Mouse (Mus musculus): ENCODE results near the gene Serpine2.

The Serpine2 gene

DNA sequence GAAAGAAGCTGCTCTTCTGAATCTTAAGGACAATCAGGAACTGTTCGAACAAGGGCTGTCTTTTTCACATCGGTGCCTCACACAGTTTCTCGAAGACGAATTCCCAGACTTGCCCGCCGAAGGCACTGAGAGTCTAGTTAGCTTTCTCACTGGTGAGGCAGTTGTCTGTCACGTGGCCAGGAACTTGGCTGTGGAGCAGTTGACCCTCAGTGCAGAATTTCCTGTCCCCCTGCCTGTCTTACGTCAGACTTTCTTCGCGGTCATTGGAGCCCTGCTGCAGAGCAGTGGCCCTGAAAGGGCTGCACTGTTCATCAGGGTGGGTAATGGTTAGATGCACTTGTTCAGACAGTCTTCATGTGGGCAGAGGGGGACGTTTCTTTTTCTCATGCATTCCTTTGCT lies 83.0 kb downstream of the Serpine2 start:
- Histone ChIP-seq H3K36me3 (ENCODE audit: control insufficient read depth, insufficient read depth, low read length, poor library complexity, severe bottlenecking) (peaks cover 19% of the 10 kb centered on the region), H3K27me3 (ENCODE audit: control insufficient read depth, insufficient read depth, low read length, poor library complexity, severe bottlenecking) (no peaks in the 10 kb centered on the region)
- DNase-seq (ENCODE audit: low read depth, low spot score) = no peak

DNA sequence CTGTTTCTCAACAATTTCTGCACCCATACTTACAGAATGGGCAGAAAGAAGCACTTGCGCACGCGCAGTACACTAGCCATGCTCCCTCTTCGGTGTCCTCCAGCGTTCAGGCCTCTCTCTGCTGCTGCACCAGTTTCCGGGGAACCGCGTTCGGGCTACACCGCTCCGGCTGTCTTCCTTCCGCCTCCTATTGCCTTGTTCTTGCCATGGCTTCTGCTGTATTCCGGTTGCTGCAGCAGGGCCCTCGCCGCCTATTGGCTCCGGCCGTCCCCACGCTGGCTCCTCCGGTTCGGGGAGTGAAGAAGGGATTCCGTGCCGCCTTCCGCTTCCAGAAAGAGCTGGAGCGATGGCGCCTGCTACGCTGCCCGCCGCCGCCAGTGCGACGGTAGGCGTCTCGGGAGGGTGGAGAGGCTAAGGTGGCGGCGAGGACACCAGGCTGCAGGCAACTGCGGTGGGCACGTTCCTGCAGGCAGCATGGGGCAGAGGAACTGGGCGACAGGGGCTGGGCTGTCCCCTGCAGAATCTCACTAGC lies 85.0 kb downstream of the Serpine2 start, which contains the start of the genes Mrpl44 and Wdfy1:
Gene Mrpl44, plus strand, starts transcription at position 92 of the 532 bp plus-strand sequence.
Gene Wdfy1, minus strand, starts transcription at position 217 of the 532 bp plus-strand sequence.
- DNase-seq (ENCODE audit: low read depth, low spot score) = peak; percentile 97
- H3K36me3 ChIP-seq (ENCODE audit: control insufficient read depth, insufficient read depth, low read length, poor library complexity, severe bottlenecking) = peaks cover 14% of the 10 kb centered on the region
- no peaks in the 10 kb centered on the region for H3K27me3 ChIP-seq (ENCODE audit: control insufficient read depth, insufficient read depth, low read length, poor library complexity, severe bottlenecking)

DNA sequence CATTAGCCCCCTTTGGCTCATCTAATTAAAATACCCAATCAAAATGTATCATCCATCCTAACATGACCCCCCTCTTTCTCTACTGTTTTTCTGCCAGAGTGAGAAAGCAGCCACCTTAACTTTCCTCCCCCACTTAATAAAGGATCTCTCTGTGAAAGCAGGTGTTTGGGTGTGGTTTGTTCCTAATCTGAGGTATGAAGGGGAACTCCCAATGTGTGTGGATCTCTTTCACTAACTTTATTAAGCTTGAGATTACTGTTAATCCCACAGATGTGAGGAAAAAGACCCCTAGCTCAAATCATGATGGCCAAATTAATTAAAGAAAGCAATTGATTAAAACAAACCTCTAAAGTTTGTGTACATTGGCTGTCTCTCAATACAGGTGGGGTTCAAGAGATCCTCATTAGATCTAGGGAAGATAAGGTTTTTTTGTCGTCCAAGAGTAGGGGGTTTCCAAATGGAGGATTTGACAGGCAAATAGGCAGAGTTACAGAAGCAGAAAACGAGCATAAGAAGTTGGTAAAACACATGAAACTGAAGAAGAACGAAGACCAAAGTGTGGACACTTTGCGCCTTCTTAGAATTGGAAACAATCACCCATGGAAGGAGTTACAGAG lies 86.7 kb downstream of the Serpine2 start:
- Histone ChIP-seq H3K36me3 (ENCODE audit: control insufficient read depth, insufficient read depth, low read length, poor library complexity, severe bottlenecking) (peaks cover 5% of the 10 kb centered on the region; the same call in 1 of the 2 replicates), H3K27me3 (ENCODE audit: control insufficient read depth, insufficient read depth, low read length, poor library complexity, severe bottlenecking) (no peaks in the 10 kb centered on the region)
- peak; percentile 39 for DNase-seq (ENCODE audit: low read depth, low spot score)

DNA sequence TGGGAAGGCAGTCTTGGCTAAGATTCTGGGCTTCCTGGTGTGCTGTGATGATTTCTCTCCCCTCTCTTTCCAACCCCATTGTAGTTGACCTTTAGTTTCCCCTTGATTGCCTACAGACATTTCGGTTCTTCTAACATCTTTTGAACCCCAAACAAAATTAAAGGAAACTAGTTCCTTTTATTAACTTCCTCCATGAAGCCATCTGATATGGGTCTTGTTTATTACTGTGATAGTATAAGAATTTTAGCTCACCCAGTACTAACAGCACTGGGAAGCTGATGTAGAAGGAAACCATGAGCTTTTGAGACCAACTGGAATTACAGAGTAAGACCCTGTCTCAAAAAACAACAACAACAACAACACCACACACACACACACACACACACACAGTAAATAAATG lies 92.7 kb downstream of the Serpine2 start:
- H3K36me3 ChIP-seq (ENCODE audit: control insufficient read depth, insufficient read depth, low read length, poor library complexity, severe bottlenecking) = no peaks in the 10 kb centered on the region
- H3K27me3 ChIP-seq (ENCODE audit: control insufficient read depth, insufficient read depth, low read length, poor library complexity, severe bottlenecking) = no peaks in the 10 kb centered on the region
- DNase-seq (ENCODE audit: low read depth, low spot score) = no peak

DNA sequence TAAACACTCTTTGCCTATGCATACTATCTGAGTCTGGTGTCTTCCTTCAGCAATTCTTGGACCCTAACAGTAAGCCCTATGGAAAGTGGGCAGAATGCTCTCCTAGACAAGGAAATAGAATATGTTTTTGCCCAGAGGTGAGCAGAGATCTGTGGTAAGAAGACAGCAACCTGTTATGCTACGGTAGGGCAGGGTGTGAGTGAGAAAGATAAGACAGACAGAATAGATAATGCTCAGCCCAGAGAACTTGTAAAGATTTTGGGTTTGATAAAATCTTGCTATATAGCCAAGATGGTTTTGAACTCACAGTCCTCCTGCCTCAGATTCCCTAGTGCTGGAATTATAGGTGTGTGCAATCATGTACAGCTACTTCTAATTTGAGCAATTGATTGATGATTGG lies 96.5 kb downstream of the Serpine2 start:
- Histone ChIP-seq H3K36me3 (ENCODE audit: control insufficient read depth, insufficient read depth, low read length, poor library complexity, severe bottlenecking) (no peaks in the 10 kb centered on the region), H3K27me3 (ENCODE audit: control insufficient read depth, insufficient read depth, low read length, poor library complexity, severe bottlenecking) (no peaks in the 10 kb centered on the region)
- DNase-seq (ENCODE audit: low read depth, low spot score) = no peak

DNA sequence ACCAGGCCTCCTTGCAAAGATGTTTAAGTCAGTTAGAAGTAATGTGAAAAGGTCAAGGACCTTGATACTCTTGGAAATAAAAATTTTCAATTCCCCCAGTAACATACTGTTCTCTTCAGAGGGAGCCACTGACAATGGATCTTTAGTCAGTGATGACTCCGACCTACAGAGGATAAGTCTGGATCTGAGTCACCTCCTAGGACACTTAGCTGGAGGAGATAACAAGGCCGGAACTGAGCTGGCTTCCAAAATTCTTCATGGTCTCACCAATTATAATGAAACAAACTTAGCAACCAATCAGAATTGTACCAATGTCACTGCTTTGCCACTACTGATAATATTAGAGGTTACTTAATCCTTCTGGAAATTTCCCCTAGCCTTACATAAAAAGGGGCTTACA lies 96.9 kb downstream of the Serpine2 start:
- Histone ChIP-seq H3K36me3 (ENCODE audit: control insufficient read depth, insufficient read depth, low read length, poor library complexity, severe bottlenecking) (no peaks in the 10 kb centered on the region), H3K27me3 (ENCODE audit: control insufficient read depth, insufficient read depth, low read length, poor library complexity, severe bottlenecking) (no peaks in the 10 kb centered on the region)
- no peak for DNase-seq (ENCODE audit: low read depth, low spot score)

DNA sequence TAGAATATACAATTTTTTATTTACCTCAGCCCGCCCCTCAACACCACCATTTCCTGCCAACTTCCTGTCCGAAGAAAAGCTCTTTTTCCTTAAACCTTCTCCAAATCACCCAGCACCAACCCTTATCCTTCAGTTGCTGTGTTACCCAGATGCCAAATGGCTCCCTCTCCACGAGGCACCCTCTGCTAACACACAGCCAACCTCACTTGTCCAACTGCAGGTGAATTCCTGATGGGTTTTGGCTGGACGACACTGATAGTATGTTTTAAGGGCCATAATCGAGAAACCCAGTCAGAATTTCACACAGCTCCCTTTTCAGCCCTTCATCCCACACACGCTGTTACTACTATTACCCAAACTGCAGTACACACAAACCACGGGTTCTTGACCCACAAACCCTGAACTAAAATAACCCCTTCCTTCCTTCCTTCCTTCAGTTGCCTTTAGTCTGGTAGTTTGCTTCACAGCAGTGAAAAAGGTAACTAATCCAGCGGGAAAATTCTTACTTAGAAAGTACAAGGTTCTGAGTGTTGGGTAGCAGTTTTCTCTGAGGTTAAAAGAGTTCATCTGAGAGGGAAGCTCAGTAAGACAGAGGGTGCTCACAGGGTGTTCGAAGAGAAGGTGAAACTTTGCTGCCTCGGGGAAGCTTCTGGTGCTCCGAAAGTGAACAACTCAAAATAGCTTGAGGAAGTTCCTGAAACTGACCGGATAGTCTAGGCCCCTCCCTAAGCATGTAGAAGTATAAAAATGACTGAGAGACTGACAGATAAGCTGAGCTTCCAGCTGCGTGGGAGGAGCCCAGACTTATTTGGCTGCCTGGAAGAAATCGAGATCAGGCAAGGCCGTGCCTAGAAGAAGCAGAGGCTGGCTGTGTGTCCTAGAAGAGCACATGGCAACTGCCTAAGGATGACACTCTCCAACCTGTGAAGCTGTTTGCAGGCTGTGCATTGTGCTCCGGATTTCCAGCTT lies 98.4 kb downstream of the Serpine2 start:
- no peaks in the 10 kb centered on the region for H3K27me3 ChIP-seq (ENCODE audit: control insufficient read depth, insufficient read depth, low read length, poor library complexity, severe bottlenecking)
- peak; percentile 66 for DNase-seq (ENCODE audit: low read depth, low spot score)
- no peaks in the 10 kb centered on the region for H3K36me3 ChIP-seq (ENCODE audit: control insufficient read depth, insufficient read depth, low read length, poor library complexity, severe bottlenecking)

DNA sequence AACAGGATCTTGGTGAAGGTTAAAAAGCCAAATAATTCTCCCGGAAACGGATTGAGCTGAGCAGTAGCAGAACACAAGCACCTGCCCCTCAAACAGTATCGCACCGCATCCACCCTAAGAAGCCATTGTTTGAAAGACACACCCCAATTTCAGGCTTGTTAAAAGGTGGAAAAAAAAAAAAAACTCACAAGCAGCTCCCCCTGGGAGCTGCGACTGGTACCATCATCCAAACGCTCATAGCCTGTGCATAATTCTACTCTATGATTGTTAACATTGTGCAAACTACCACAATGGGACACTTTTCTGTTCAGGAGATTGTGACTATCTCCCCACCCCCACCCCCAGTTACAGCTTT lies 99.1 kb downstream of the Serpine2 start:
- no peak for DNase-seq (ENCODE audit: low read depth, low spot score)
- H3K36me3 ChIP-seq (ENCODE audit: control insufficient read depth, insufficient read depth, low read length, poor library complexity, severe bottlenecking) = no peaks in the 10 kb centered on the region
- no peaks in the 10 kb centered on the region for H3K27me3 ChIP-seq (ENCODE audit: control insufficient read depth, insufficient read depth, low read length, poor library complexity, severe bottlenecking)

DNA sequence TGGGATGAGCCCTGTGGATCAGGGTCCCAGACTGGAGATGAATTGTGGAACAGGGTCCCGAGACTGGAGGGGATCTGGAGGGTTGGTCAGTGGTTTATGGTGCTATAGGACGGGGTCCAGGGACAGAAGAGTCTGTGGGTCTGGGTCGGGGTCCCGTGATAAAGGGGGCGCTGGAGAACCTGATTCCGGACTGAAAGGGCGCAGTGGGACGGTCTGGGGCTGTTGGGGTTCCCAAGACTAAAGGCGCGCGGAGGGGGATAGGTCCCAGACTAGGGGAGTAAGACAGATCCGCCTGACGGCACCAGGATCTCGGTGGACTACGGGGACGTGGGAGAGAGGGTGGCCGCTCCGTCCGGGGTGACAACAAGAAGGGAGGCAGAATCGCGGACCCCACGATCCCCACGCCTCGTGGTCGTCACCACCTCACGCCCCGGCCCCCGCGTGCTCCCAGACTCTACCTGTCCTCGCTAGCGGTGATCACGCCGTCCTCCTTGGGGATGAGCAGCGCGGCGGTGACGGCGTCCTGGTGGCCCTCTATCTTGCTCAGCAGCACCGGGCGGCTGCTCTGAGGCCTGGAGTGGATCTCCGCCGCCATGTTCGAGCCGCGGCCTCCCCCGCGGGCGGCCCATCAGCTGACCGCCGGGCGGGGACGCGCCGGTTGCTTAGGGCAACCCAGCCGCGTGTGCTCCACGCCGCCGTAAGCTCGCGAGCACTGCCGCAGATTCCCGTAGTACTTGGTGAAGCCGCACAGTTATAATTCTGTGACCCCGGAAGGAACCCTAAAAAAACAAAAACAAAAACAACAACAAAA lies 99.7 kb downstream of the Serpine2 start:
- no peaks in the 10 kb centered on the region; the same call in 1 of the 2 replicates for H3K27me3 ChIP-seq (ENCODE audit: control insufficient read depth, insufficient read depth, low read length, poor library complexity, severe bottlenecking)
- peak; percentile 87 for DNase-seq (ENCODE audit: low read depth, low spot score)
- no peaks in the 10 kb centered on the region for H3K36me3 ChIP-seq (ENCODE audit: control insufficient read depth, insufficient read depth, low read length, poor library complexity, severe bottlenecking)

DNA sequence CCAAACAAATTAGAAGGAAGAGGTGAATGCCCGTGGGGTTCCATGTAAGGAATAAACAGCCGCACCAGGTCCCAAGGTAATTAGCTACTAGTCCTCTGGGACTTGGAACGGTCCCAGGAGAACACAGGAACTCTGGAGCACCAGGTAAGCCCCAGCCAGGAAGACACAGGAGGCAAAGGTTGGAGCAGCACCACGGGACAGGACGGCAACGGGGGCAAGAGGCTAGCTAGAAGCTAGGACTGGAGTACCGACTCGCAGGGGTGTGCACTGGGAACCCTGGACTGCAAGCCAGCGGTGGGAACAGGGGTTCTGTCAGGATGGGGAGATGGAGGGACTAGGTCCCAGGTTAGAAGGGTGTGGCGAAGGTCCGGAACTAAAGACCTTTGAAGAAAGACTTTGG lies 100.3 kb downstream of the Serpine2 start:
- no peaks in the 10 kb centered on the region for H3K36me3 ChIP-seq (ENCODE audit: control insufficient read depth, insufficient read depth, low read length, poor library complexity, severe bottlenecking)
- no peak for DNase-seq (ENCODE audit: low read depth, low spot score)
- no peaks in the 10 kb centered on the region; the same call in 1 of the 2 replicates for H3K27me3 ChIP-seq (ENCODE audit: control insufficient read depth, insufficient read depth, low read length, poor library complexity, severe bottlenecking)

DNA sequence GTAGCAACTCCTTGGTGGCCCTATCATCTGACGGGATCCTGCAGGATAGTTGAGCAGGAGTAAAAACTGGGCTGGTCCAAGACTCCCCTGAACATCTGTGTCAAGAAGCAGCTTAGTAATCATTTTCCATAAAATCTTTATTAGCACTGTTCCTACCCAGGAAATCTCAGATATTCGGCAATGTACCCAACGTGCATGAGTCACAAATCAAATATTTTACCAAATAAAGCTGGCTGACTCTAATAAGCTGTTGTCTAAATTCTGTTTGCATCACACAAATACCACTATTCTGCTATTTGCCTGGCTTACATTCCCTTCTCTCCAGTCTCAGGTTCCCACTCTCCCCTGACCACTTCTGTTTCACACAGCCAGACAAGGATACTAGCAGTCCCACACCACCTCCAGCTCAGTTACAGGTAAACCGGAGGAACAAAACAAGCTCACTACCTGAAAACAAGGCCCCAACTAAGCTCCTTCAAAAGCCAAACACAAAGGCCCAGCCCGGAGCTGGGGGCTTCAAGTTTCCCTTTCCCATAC lies 101.5 kb downstream of the Serpine2 start:
- Histone ChIP-seq H3K36me3 (ENCODE audit: control insufficient read depth, insufficient read depth, low read length, poor library complexity, severe bottlenecking) (no peaks in the 10 kb centered on the region), H3K27me3 (ENCODE audit: control insufficient read depth, insufficient read depth, low read length, poor library complexity, severe bottlenecking) (no peaks in the 10 kb centered on the region; the same call in 1 of the 2 replicates)
- no peak for DNase-seq (ENCODE audit: low read depth, low spot score)

DNA sequence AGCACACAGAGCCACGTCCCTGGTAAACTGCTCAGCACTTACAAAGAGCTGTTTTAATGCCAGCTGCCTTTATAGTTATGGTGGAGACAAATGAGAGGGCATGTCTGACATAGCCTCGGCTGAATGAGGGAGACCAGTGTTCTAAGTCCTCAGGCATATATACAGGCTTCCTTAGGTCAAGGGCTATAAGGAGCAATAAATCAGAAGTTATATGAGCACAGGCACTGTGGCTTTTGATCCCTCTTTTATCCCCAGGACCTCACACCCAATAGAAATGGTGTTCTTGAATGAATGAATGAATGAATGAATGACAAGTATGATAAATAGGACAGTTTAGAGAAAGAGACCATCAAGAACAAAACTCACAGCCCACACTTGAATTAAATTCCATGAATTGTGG lies 102.0 kb downstream of the Serpine2 start:
- Histone ChIP-seq H3K36me3 (ENCODE audit: control insufficient read depth, insufficient read depth, low read length, poor library complexity, severe bottlenecking) (no peaks in the 10 kb centered on the region), H3K27me3 (ENCODE audit: control insufficient read depth, insufficient read depth, low read length, poor library complexity, severe bottlenecking) (no peaks in the 10 kb centered on the region; the same call in 1 of the 2 replicates)
- DNase-seq (ENCODE audit: low read depth, low spot score) = no peak

DNA sequence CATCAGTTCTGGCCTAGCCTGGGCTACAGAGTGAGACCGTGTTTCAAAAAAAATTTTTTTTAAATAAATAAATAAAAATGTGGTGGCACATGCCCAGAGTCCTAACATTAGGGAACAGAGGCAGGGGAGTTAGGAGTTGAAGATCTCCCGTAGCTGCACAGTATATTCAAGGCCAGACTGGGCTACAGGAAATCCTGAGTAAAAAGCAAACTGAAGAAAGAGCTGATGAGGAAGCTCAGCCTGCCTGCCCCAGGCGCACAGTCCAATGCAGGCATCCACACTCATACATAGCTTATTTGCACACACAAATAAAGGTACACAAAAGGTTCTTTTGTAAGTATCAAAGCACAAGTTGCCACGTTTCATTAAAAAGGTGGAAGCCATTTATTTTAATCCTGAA lies 103.4 kb downstream of the Serpine2 start:
- Histone ChIP-seq H3K36me3 (ENCODE audit: control insufficient read depth, insufficient read depth, low read length, poor library complexity, severe bottlenecking) (no peaks in the 10 kb centered on the region), H3K27me3 (ENCODE audit: control insufficient read depth, insufficient read depth, low read length, poor library complexity, severe bottlenecking) (no peaks in the 10 kb centered on the region; the same call in 1 of the 2 replicates)
- DNase-seq (ENCODE audit: low read depth, low spot score) = no peak

DNA sequence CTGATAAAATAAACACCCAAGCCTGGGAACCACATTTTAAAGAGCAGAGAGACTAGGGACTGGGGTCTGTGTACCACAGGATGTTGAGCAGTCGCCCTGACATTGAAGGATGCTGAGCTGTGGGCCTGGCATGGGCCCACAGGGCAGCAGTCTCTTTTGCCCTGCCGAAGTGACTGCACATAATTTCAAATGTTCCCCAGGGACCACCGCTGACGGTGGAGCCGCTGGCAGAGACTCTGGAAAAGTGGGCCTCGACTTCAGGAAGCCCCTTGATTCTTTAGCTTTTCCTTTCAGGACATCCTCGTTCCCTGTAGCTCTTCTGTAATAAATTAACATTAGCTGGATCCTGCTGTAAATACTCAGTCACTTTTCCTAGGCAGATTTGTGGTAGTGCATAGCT lies 103.8 kb downstream of the Serpine2 start:
- H3K36me3 ChIP-seq (ENCODE audit: control insufficient read depth, insufficient read depth, low read length, poor library complexity, severe bottlenecking) = no peaks in the 10 kb centered on the region
- no peaks in the 10 kb centered on the region; the same call in 1 of the 2 replicates for H3K27me3 ChIP-seq (ENCODE audit: control insufficient read depth, insufficient read depth, low read length, poor library complexity, severe bottlenecking)
- DNase-seq (ENCODE audit: low read depth, low spot score) = no peak
